Mouse (Mus musculus) cerebellum, adult 2 months (tissue): ENCODE results near the gene Oscp1.

Source experiments
- CTCF ChIP-seq: fragments of 200-500 bp; IDR thresholded peaks from 2 replicates; pipeline ENCODE4 v1.5.1; 2011; ENCODE audit warnings: low read depth, mild to moderate bottlenecking, control low read depth, low read length, moderate library complexity, borderline replicate concordance; ENCODE audit not compliant: insufficient read depth
- POLR2A ChIP-seq: fragments of 200-500 bp; IDR thresholded peaks from 2 replicates; pipeline ENCODE4 v1.6.1; 2011; ENCODE audit warnings: low read length, control low read depth, borderline replicate concordance; ENCODE audit not compliant: insufficient read depth

DNA sequence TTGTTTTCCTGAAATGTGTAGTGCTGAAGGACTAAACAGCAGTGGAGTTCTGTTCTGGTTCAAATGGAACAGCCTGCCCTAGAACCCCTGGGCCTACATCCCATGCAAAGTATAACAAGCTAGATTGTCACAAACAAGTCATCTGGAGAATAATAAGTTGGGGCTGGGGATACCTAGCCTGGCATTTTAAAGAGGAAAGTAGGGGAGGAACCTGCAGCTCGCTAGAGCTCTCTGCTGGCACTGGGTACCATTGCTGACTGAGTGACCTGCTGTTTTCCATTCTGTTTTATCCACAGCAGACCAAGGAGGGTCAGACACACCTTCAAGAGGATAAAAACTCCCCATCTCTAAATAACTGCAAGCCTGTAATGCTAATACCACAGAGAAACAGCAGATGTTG is 4.5 kb downstream of the Oscp1 start:
- TF ChIP-seq CTCF, result no peak
- no peak for TF ChIP-seq POLR2A
